Mouse (Mus musculus) E14TG2a.4 (cell line): Measurements from ENCODE around the gene Gm17087.

ENCODE experiments used
- CTCF ChIP-seq: conservative IDR thresholded peaks from 2 replicates; pipeline ENCODE4 v1.5.1; 2014; ENCODE audit warnings: low read length
- NANOG ChIP-seq: IDR thresholded peaks from 2 replicates; pipeline ENCODE4 v1.6.1; 2014; ENCODE audit warnings: borderline replicate concordance, low read length, mixed read lengths
- POU5F1 ChIP-seq: IDR thresholded peaks from 2 replicates; pipeline ENCODE4 v1.6.1; 2014; ENCODE audit warnings: low read length, borderline replicate concordance

DNA sequence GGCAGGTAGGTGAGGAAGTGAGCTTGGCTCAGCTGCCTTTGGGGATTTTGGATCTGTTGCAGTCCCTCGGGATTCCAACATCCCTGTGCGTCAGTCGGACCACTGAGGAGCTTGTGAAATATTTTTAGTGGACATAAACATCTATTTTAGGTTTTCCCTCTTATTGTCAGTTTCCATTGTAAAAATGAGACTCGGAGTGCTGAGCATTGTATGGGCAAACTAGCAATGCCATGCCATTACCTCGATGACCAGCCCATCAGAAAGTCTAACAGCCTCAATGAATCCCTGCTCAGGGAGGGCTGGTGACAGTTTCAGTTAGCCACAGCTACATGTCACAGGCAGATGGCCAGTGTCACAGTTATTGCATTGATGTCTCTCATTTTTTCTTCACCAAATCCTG lies 39.2 kb upstream of the Gm17087 start:
- no peak for TF ChIP-seq CTCF
- TF ChIP-seq POU5F1: no peak
- no peak for TF ChIP-seq NANOG
